ENCODE assay signal across 16 mouse cellular contexts in genomic region chr8:83908583-83908982, GRCm38 (mm10). TPM values are rescaled to one million over a fixed set of nuclear protein-coding genes. Genes with fewer than 3 reads are reported as not detected.
DNase-seq lines count a peak whose midpoint lies in the region; ATAC-seq lines count a peak whose summit lies in the region.
"Had no signal": no experiment of that assay in that cellular context is flagged by ENCODE, and none has a peak within 500 bp of the region (broad histone marks: within the 10 kb centered on the region; RNA-seq: fewer than 3 reads in every experiment).

No protein-coding gene starts in this region.

- H3K4me2 ChIP-seq in hindbrain, embryonic 12.5 days (replicated peaks) = no peak overlapping the region
- no peak overlapping the region for H3K4me2 ChIP-seq in hindbrain, embryonic 14.5 days (replicated peaks)
- H3K4me2 ChIP-seq in neural tube, embryonic 13.5 days = no peak overlapping the region
- H3K4me2 ChIP-seq in neural tube, embryonic 15.5 days = no peak overlapping the region
- H3K4me2 ChIP-seq: neural tube, embryonic 12.5 days had no signal

- H3K9ac ChIP-seq in hindbrain, embryonic 12.5 days = 0 out of 2 replicates have a peak overlapping the region, but pooled peaks have one; percentile 32
- H3K9ac ChIP-seq in hindbrain, embryonic 14.5 days = no peak overlapping the region
- H3K9ac ChIP-seq in neural tube, embryonic 13.5 days = peak overlapping the region; percentile 23; the same call in 1 of the 2 replicates
- no peak overlapping the region for H3K9ac ChIP-seq in neural tube, embryonic 15.5 days (replicated peaks)

- H3K27ac ChIP-seq in hindbrain, embryonic 12.5 days = no peak overlapping the region
- H3K27ac ChIP-seq in hindbrain, embryonic 14.5 days = no peak overlapping the region
- no peak overlapping the region for H3K27ac ChIP-seq in neural tube, embryonic 13.5 days (replicated peaks)
- no peak overlapping the region for H3K27ac ChIP-seq in neural tube, embryonic 15.5 days (replicated peaks)
- H3K27ac ChIP-seq: gastrocnemius, adult 2 months; macrophage; neural tube, embryonic 12.5 days had no signal

- no peaks in the 10 kb centered on the region for H3K36me3 ChIP-seq in hindbrain, embryonic 12.5 days
- H3K36me3 ChIP-seq in hindbrain, embryonic 14.5 days (replicated peaks; ENCODE audit: control insufficient read depth, insufficient read depth) = peaks cover 13% of the 10 kb centered on the region
- 0 out of 2 replicates have a peak, but pooled peaks cover 3% of the 10 kb centered on the region for H3K36me3 ChIP-seq in neural tube, embryonic 13.5 days
- H3K36me3 ChIP-seq in neural tube, embryonic 15.5 days = no peaks in the 10 kb centered on the region; the same call in 1 of the 2 replicates

- H3K4me3 ChIP-seq in hindbrain, embryonic 12.5 days = no peak overlapping the region
- no peak overlapping the region for H3K4me3 ChIP-seq in hindbrain, embryonic 14.5 days (replicated peaks; ENCODE audit: low read length)
- H3K4me3 ChIP-seq in neural tube, embryonic 13.5 days = no peak overlapping the region
- no peak overlapping the region for H3K4me3 ChIP-seq in neural tube, embryonic 15.5 days (replicated peaks)
- H3K4me3 ChIP-seq: forebrain, embryonic 10.5 days; gastrocnemius, adult 2 months; neural tube, embryonic 12.5 days had no signal

- ATAC-seq in hindbrain, embryonic 12.5 days (ENCODE audit: low FRiP score) = no peak
- ATAC-seq in hindbrain, embryonic 14.5 days (ENCODE audit: low FRiP score) = no peak
- ATAC-seq in neural tube, embryonic 13.5 days (ENCODE audit: low read depth) = no peak
- ATAC-seq in neural tube, embryonic 15.5 days (ENCODE audit: low FRiP score) = no peak

- no peak for DNase-seq in hindbrain, embryonic 14.5 days (ENCODE audit: low spot score)
- peak; percentile 32 to 43 for DNase-seq in left cerebral cortex, adult 18-20 months (ENCODE audit: low spot score in 2 of 2)
- no peak for DNase-seq in left cerebral cortex, adult 11 months (ENCODE audit: low spot score)
- DNase-seq in thymus, postnatal 14 days = no peak
- DNase-seq: adrenal gland, postnatal 25 days; cerebellum, postnatal 10 days; gastrocnemius, adult 2 months; kidney, adult 2 months; kidney, postnatal 10 days; left cerebral cortex, postnatal 4 days had no signal

- H3K9me3 ChIP-seq in hindbrain, embryonic 12.5 days (replicated peaks) = no peaks in the 10 kb centered on the region
- H3K9me3 ChIP-seq in hindbrain, embryonic 14.5 days (ENCODE audit: control insufficient read depth, low read length) = no peaks in the 10 kb centered on the region
- no peaks in the 10 kb centered on the region for H3K9me3 ChIP-seq in neural tube, embryonic 13.5 days
- no peaks in the 10 kb centered on the region for H3K9me3 ChIP-seq in neural tube, embryonic 15.5 days (replicated peaks)
- H3K9me3 ChIP-seq: forebrain, embryonic 10.5 days; neural tube, embryonic 12.5 days had no signal

- H3K4me1 ChIP-seq in hindbrain, embryonic 12.5 days = peaks cover 42% of the 10 kb centered on the region
- peaks cover 21% of the 10 kb centered on the region for H3K4me1 ChIP-seq in hindbrain, embryonic 14.5 days (replicated peaks; ENCODE audit: control insufficient read depth, insufficient read depth, low read length)
- H3K4me1 ChIP-seq in neural tube, embryonic 13.5 days (replicated peaks) = peaks cover 74% of the 10 kb centered on the region
- H3K4me1 ChIP-seq in neural tube, embryonic 15.5 days = peaks cover 81% of the 10 kb centered on the region

- WGBS in hindbrain, embryonic 12.5 days = 85% methylated on average over 6 of the region's 6 CpGs
- WGBS in hindbrain, embryonic 14.5 days = 75% methylated on average over 6 of the region's 6 CpGs
- 90% methylated on average over 6 of the region's 6 CpGs for WGBS in neural tube, embryonic 13.5 days
- 85% methylated on average over 6 of the region's 6 CpGs for WGBS in neural tube, embryonic 15.5 days

- H3K27me3 ChIP-seq in hindbrain, embryonic 12.5 days = no peaks in the 10 kb centered on the region
- no peaks in the 10 kb centered on the region for H3K27me3 ChIP-seq in hindbrain, embryonic 14.5 days (ENCODE audit: control insufficient read depth, insufficient read depth, low read length)
- no peaks in the 10 kb centered on the region for H3K27me3 ChIP-seq in neural tube, embryonic 13.5 days
- H3K27me3 ChIP-seq in neural tube, embryonic 15.5 days (replicated peaks) = no peaks in the 10 kb centered on the region
- H3K27me3 ChIP-seq: neural tube, embryonic 12.5 days had no signal

RNA-seq across cellular contexts. Expression of gene Adgrl1, which starts 8.7 kb away (rescaled TPM):
- polyA plus RNA-seq in hindbrain, embryonic 12.5 days (2016; fragmentation: Nextera tagmentation; extraction: Ambion mirVana) = 38.7 and 41.5 TPM in 2 replicates
- polyA plus RNA-seq in hindbrain, embryonic 14.5 days (2014; fragmentation: Nextera tagmentation; extraction: Ambion mirVana) = 67.1 and 72.0 TPM in 2 replicates
- 100 to 1,000 TPM; 348 to 367 TPM for total RNA-seq in left cerebral cortex, adult 18-20 months (2021)
- 40.0 and 40.1 TPM in 2 replicates for polyA plus RNA-seq in neural tube, embryonic 13.5 days (2015; fragmentation: Nextera tagmentation; extraction: Ambion mirVana)
- 43.0 and 54.1 TPM in 2 replicates for polyA plus RNA-seq in neural tube, embryonic 15.5 days (2015; fragmentation: Nextera tagmentation; extraction: Ambion mirVana)

RNA-seq across cellular contexts. Expression of gene Gm10644, which starts 46.4 kb away (rescaled TPM):
- 1.0 and 1.1 TPM in 2 replicates for polyA plus RNA-seq in hindbrain, embryonic 12.5 days (2016; fragmentation: Nextera tagmentation; extraction: Ambion mirVana)
- 0.76 and 1.1 TPM in 2 replicates for polyA plus RNA-seq in hindbrain, embryonic 14.5 days (2014; fragmentation: Nextera tagmentation; extraction: Ambion mirVana)
- total RNA-seq in left cerebral cortex, adult 18-20 months (2021) = under 1 TPM; 0.53 to 0.66 TPM
- polyA plus RNA-seq in neural tube, embryonic 13.5 days (2015; fragmentation: Nextera tagmentation; extraction: Ambion mirVana) = 0.62 and 0.77 TPM in 2 replicates
- 1.1 TPM in 2 replicates for polyA plus RNA-seq in neural tube, embryonic 15.5 days (2015; fragmentation: Nextera tagmentation; extraction: Ambion mirVana)

RNA-seq across cellular contexts. Expression of gene Asf1b, which starts 46.7 kb away (rescaled TPM):
- 37.6 and 40.9 TPM in 2 replicates for polyA plus RNA-seq in hindbrain, embryonic 12.5 days (2016; fragmentation: Nextera tagmentation; extraction: Ambion mirVana)
- 10.5 and 10.7 TPM in 2 replicates for polyA plus RNA-seq in hindbrain, embryonic 14.5 days (2014; fragmentation: Nextera tagmentation; extraction: Ambion mirVana)
- total RNA-seq in left cerebral cortex, adult 18-20 months (2021) = under 1 TPM; 0.37 to 0.42 TPM
- 12.7 and 14.6 TPM in 2 replicates for polyA plus RNA-seq in neural tube, embryonic 13.5 days (2015; fragmentation: Nextera tagmentation; extraction: Ambion mirVana)
- polyA plus RNA-seq in neural tube, embryonic 15.5 days (2015; fragmentation: Nextera tagmentation; extraction: Ambion mirVana) = 8.0 and 24.4 TPM in 2 replicates

Comparison
In these comparisons a context has a peak if more than half of its experiments do, and no peak if none do; other contexts are left out.
1. H3K9ac ChIP-seq: peak in hindbrain, embryonic 12.5 days (single experiment) and neural tube, embryonic 13.5 days (single experiment); none in hindbrain, embryonic 14.5 days (single experiment) and neural tube, embryonic 15.5 days (single experiment).
2. DNase-seq: peak in left cerebral cortex, adult 18-20 months (2 of 2); none in hindbrain, embryonic 14.5 days (single experiment), left cerebral cortex, adult 11 months (single experiment) and thymus, postnatal 14 days (single experiment).